Comparison of ENCODE assay signal across 7 mouse cellular contexts in the genomic region with DNA sequence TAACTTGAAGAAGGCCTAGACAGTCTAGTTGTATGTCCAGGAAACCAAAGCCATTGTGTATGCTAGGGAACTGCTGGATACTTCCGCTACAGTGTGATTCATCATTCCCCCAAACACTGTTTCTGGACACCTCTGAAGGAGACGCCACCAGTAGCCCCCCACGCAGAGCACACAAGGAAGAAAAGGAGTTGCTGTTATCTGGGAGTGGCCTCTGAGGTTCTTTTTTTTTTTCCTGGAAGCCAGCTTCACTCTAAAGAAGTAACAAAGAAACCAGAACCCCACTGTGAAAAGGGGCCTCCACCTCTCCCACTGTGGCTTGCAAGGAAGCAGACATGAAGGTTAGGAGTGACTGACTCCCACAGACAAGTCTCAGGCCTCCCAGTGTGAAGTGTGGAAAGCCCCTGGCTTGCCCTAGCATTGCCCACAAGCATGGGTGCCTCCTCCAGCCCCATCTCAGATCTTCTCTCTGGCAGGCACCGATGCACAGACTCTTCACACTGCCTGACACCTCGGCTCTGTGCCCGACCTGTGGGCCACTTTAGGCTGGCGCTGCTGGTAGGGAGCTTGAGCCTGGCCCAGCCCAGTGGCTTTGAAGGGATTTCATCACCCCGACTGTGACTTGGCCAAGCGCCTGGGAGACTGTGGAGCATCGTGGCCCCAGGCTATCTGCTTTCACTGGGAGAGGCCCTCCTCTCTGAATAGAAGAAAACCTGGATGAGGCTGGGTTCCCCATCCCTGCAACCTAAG.
A peak's percentile ranks its signal among the peaks of the same experiment; 100 is the strongest.
DNase-seq lines count a peak whose midpoint lies in the region; ATAC-seq and TF ChIP-seq lines count a peak whose summit lies in the region.

No protein-coding gene starts in this region.

- no peaks in the 10 kb centered on the region for H3K36me3 ChIP-seq in G1E (replicated peaks)
- no peaks in the 10 kb centered on the region for H3K36me3 ChIP-seq in embryonic facial prominence, embryonic 13.5 days
- no peaks in the 10 kb centered on the region for H3K36me3 ChIP-seq in heart, embryonic 10.5 days
- no peaks in the 10 kb centered on the region for H3K36me3 ChIP-seq in midbrain, postnatal 0 days (ENCODE audit: insufficient read depth, low read length)

- peak overlapping the region; percentile 64; the same call in 1 of the 2 replicates for H3K4me3 ChIP-seq in G1E (ENCODE audit: low read depth, low read length)
- no peak overlapping the region for H3K4me3 ChIP-seq in embryonic facial prominence, embryonic 13.5 days
- no peak overlapping the region for H3K4me3 ChIP-seq in heart, embryonic 10.5 days
- no peak overlapping the region for H3K4me3 ChIP-seq in midbrain, postnatal 0 days (ENCODE audit: low read depth, low read length)

- H3K9me3 ChIP-seq in G1E (replicated peaks) = no peaks in the 10 kb centered on the region
- H3K9me3 ChIP-seq in embryonic facial prominence, embryonic 13.5 days = no peaks in the 10 kb centered on the region
- no peaks in the 10 kb centered on the region for H3K9me3 ChIP-seq in heart, embryonic 10.5 days
- no peaks in the 10 kb centered on the region for H3K9me3 ChIP-seq in midbrain, postnatal 0 days (ENCODE audit: low read length)

- H3K9ac ChIP-seq in embryonic facial prominence, embryonic 13.5 days = no peak overlapping the region
- no peak overlapping the region for H3K9ac ChIP-seq in midbrain, postnatal 0 days (replicated peaks; ENCODE audit: low read length, poor library complexity, severe bottlenecking)

- DNase-seq in G1E (ENCODE audit: low spot score) = peak; percentile 30
- peak; percentile 46 to 82 for DNase-seq in adrenal gland, adult (ENCODE audit: inconsistent age in 2 of 2, low spot score in 1 of 2)
- no peak for DNase-seq in heart, embryonic 10.5 days (ENCODE audit: low spot score)
- DNase-seq in kidney, postnatal 36 days = peak; percentile 28 to 49
- DNase-seq in midbrain, postnatal 0 days (ENCODE audit: low spot score) = peak; percentile 78
- DNase-seq in thymus, postnatal 10 days (ENCODE audit: low spot score in 2 of 2) = no peak

- 25% methylated on average over 10 of the region's 10 CpGs for WGBS in embryonic facial prominence, embryonic 13.5 days
- WGBS in heart, embryonic 10.5 days = 15% methylated on average over 10 of the region's 10 CpGs
- WGBS in midbrain, postnatal 0 days = 22% methylated on average over 10 of the region's 10 CpGs

- H3K4me1 ChIP-seq in G1E (ENCODE audit: insufficient read depth, low read depth, low read length) = peaks cover 77% of the 10 kb centered on the region
- H3K4me1 ChIP-seq in embryonic facial prominence, embryonic 13.5 days = peaks cover 57% of the 10 kb centered on the region
- peaks cover 63% of the 10 kb centered on the region for H3K4me1 ChIP-seq in heart, embryonic 10.5 days
- H3K4me1 ChIP-seq in midbrain, postnatal 0 days (ENCODE audit: insufficient read depth, low read length) = no peaks in the 10 kb centered on the region

- peak; percentile 38 for ATAC-seq in G1E (ENCODE audit: extremely low read depth, insufficient number of reproducible peaks, low FRiP score, poor library complexity, severe bottlenecking)
- peak; percentile 69 for ATAC-seq in embryonic facial prominence, embryonic 13.5 days (ENCODE audit: insufficient number of reproducible peaks, insufficient read depth, low FRiP score, low TSS enrichment, low read depth)
- no peak for ATAC-seq in midbrain, postnatal 0 days (ENCODE audit: low FRiP score)

- H3K4me2 ChIP-seq in embryonic facial prominence, embryonic 13.5 days = peak overlapping the region; percentile 20; the same call in 1 of the 2 replicates
- H3K4me2 ChIP-seq in midbrain, postnatal 0 days (ENCODE audit: low read depth, low read length, poor library complexity, severe bottlenecking) = no peak overlapping the region

- TF ChIP-seq CTCF in G1E (IDR thresholded peaks at IDR 0.05; ENCODE audit: low read depth, low read length) = no peak
- no peak for TF ChIP-seq CTCF in midbrain, postnatal 0 days (IDR thresholded peaks at IDR 0.05)

- no peaks in the 10 kb centered on the region for H3K27me3 ChIP-seq in G1E (ENCODE audit: insufficient read depth, low read length)
- no peaks in the 10 kb centered on the region; the same call in 1 of the 2 replicates for H3K27me3 ChIP-seq in embryonic facial prominence, embryonic 13.5 days
- H3K27me3 ChIP-seq in heart, embryonic 10.5 days (ENCODE audit: insufficient read depth, poor library complexity, severe bottlenecking) = peaks cover 7% of the 10 kb centered on the region; the same call in 1 of the 2 replicates
- no peaks in the 10 kb centered on the region; the same call in 1 of the 2 replicates for H3K27me3 ChIP-seq in midbrain, postnatal 0 days (ENCODE audit: insufficient read depth, low read length)

- peak overlapping the region; percentile 60 for H3K27ac ChIP-seq in embryonic facial prominence, embryonic 13.5 days
- H3K27ac ChIP-seq in heart, embryonic 10.5 days = peak overlapping the region; percentile 83
- H3K27ac ChIP-seq in midbrain, postnatal 0 days (ENCODE audit: low read depth, low read length) = no peak overlapping the region

Comparison
In these comparisons a context has a peak if more than half of its experiments do, and no peak if none do; other contexts are left out.
1. DNase-seq: peak in G1E (single experiment), adrenal gland, adult (2 of 2), kidney, postnatal 36 days (2 of 2) and midbrain, postnatal 0 days (single experiment); none in heart, embryonic 10.5 days (single experiment) and thymus, postnatal 10 days (0 of 2).